12 mouse cellular contexts compared by ENCODE assay signal in genomic region chr14:62254371-62254770, GRCm38 (mm10). TPM values are rescaled to one million over a fixed set of nuclear protein-coding genes. Genes with fewer than 3 reads are reported as not detected.
DNase-seq lines count a peak whose midpoint lies in the region; ATAC-seq lines count a peak whose summit lies in the region.
"Had no signal": no experiment of that assay in that cellular context is flagged by ENCODE, and none has a peak within 500 bp of the region (broad histone marks: within the 10 kb centered on the region; RNA-seq: fewer than 3 reads in every experiment).

No protein-coding gene starts in this region.

- DNase-seq in kidney, postnatal 10 days: peak; percentile 27
- no peak for DNase-seq in kidney, adult 18-20 months
- DNase-seq in 416B (ENCODE audit: low read depth): peak; percentile 62
- DNase-seq in MEL-GATA-1-ER (ENCODE audit: extremely low read depth, low read depth): peak; percentile 33
- DNase-seq in testis, postnatal 10 days (ENCODE audit: low spot score): no peak
- DNase-seq in natural killer cell, adult 2 months (ENCODE audit: low spot score in 2 of 2): no peak
- DNase-seq: adrenal gland, postnatal 25 days; cerebellum, postnatal 25 days; gastrocnemius, postnatal 10 days; thymus, adult 2 months had no signal

- peak; percentile 73 for ATAC-seq in megakaryocyte progenitor cell, adult 5-6 weeks (replicated peaks; ENCODE audit: poor library complexity)
- ATAC-seq: hindbrain, postnatal 0 days had no signal

RNA-seq across cellular contexts. Expression of gene Rnaseh2b, which starts 38.0 kb away (rescaled TPM):
- total RNA-seq in megakaryocyte progenitor cell, adult 5-6 weeks (2015): 88.0 and 100 TPM in 2 replicates
- 66.3 and 75.4 TPM in 2 replicates for total RNA-seq in megakaryocyte progenitor cell, adult 5-6 weeks (2017)

RNA-seq across cellular contexts. Expression of gene Dleu7, which starts 38.5 kb away (rescaled TPM):
- 0.56 and 3.5 TPM in 2 replicates for total RNA-seq in megakaryocyte progenitor cell, adult 5-6 weeks (2015)
- total RNA-seq in megakaryocyte progenitor cell, adult 5-6 weeks (2017): 2.6 and 2.8 TPM in 2 replicates
- total RNA-seq: adrenal gland, postnatal 25 days had no signal

Comparison
In these comparisons a context has a peak if more than half of its experiments do, and no peak if none do; other contexts are left out.
1. DNase-seq: peak in kidney, postnatal 10 days (single experiment), 416B (single experiment) and MEL-GATA-1-ER (single experiment); none in kidney, adult 18-20 months (single experiment), testis, postnatal 10 days (single experiment) and natural killer cell, adult 2 months (0 of 2).